Mouse (Mus musculus): ENCODE results near the gene Sh3gl1.
"Not testable (repeated sequence)": the region's sequence is repeated elsewhere in the genome, so short reads cannot be mapped to it uniquely, and the experiment has no call there.

Gene Sh3gl1

GRCm38 (mm10) chr17:56036176-56036900 is at the start of gene Sh3gl1:
Gene Sh3gl1, minus strand, starts transcription at chr17:56036635.
- DNase-seq = peak; percentile 98 to 100

GRCm38 (mm10) chr17:56080781-56081585 is 44.5 kb upstream of the Sh3gl1 start:
- peak in 1 of 2 experiments; percentile 23 for DNase-seq

- no peak for DNase-seq
Observed at GRCm38 (mm10) chr17:56079921-56080320, 43.5 kb upstream of the Sh3gl1 start.

- peak; percentile 100 for DNase-seq
Observed at GRCm38 (mm10) chr17:56078880-56079795, 42.7 kb upstream of the Sh3gl1 start, which contains the start of gene Hdgfl2. Gene Hdgfl2, plus strand, starts transcription at chr17:56079634.

DNA sequence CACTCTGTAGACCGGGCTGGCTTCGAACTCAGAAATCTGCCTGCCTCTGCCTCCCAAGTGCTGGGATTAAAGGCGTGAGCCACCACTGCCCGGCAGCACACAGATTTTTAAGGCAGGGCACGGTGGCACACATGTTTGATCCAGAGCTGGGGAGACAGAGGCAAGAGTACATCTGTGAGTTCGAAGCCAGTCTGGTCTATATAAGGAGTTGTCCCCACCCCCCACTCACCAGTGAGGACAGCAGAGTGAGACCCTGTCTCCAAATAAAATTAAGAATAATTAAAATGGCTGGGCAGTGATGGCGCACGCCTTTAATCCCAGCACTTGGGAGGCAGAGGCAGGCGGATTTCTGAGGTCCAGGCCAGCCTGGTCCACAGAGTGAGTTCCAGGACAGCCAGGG is 41.9 kb upstream of the Sh3gl1 start:
- peak; percentile 32 to 40 for DNase-seq

- DNase-seq = no peak
Observed at GRCm38 (mm10) chr17:56077523-56077922, 41.1 kb upstream of the Sh3gl1 start.

- DNase-seq = peak; percentile 98
Observed at GRCm38 (mm10) chr17:56074827-56075208, 38.4 kb upstream of the Sh3gl1 start, which contains the start of gene Ubxn6. Gene Ubxn6, minus strand, starts transcription at chr17:56075028.

GRCm38 (mm10) chr17:56074097-56074826 is 37.8 kb upstream of the Sh3gl1 start:
- peak; percentile 70 to 78 for DNase-seq

GRCm38 (mm10) chr17:56072243-56072642 is 35.8 kb upstream of the Sh3gl1 start:
- no peak for DNase-seq

DNA sequence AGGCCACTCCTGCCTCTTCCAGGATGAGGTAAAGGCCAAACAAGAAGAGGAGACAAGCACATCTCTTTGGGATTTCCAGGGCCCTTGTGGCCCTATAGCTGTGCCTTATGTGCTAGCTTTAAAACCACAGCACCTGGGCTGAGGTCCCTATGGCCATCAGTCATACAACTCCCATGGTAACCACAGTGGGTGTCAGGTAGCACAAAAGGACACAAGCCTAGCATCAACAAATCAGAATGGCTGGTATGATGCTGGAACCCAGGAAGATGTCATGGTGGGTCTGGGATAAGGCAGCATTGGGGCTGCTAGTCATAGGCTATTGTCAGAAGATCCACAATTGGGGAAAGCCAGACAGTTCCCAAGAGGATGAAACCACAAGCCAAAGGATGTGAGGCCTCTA is 34.7 kb upstream of the Sh3gl1 start:
- no peak for DNase-seq

- no peak for DNase-seq
Observed at GRCm38 (mm10) chr17:56069066-56069465, 32.6 kb upstream of the Sh3gl1 start.

DNA sequence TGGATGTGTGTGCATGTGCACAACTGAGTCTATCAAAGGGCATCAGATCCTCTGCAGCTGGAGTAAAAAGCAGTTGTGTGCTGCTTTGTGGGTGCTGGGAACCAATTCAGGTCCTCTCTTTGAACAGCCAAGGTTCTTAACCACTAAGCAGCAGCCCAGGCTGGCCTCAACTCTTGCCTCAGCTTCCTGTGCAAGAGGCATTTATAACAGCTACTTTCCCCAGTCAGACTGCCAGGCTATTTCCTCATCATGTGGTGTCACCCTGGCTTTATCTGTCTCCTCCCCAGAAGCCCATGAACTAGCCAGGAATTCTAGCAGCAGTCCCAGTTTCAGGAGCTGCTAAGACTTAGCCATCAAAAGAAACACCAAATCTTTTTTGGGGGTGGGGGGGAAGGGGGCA is 30.0 kb upstream of the Sh3gl1 start:
- DNase-seq = no peak

DNA sequence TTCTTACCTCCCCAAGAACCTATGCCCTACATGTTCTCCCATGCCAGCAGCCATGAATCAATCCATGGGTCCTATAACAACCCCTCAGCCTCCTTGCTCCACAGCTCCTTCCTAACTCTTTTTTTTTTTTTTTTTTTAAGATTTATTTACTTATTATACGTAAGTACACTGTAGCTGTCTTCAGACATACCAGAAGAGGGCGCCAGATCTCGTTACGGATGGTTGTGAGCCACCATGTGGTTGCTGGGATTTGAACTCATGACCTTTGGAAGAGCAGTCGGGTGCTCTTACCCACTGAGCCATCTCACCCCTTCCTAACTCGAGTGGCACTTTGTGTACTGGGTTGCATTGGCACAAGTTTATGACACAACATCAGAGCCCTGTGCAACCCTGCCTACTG is 29.3 kb upstream of the Sh3gl1 start:
- not testable (repeated sequence) for DNase-seq

- DNase-seq = no peak
Observed at GRCm38 (mm10) chr17:56062081-56062480, 25.6 kb upstream of the Sh3gl1 start.

DNA sequence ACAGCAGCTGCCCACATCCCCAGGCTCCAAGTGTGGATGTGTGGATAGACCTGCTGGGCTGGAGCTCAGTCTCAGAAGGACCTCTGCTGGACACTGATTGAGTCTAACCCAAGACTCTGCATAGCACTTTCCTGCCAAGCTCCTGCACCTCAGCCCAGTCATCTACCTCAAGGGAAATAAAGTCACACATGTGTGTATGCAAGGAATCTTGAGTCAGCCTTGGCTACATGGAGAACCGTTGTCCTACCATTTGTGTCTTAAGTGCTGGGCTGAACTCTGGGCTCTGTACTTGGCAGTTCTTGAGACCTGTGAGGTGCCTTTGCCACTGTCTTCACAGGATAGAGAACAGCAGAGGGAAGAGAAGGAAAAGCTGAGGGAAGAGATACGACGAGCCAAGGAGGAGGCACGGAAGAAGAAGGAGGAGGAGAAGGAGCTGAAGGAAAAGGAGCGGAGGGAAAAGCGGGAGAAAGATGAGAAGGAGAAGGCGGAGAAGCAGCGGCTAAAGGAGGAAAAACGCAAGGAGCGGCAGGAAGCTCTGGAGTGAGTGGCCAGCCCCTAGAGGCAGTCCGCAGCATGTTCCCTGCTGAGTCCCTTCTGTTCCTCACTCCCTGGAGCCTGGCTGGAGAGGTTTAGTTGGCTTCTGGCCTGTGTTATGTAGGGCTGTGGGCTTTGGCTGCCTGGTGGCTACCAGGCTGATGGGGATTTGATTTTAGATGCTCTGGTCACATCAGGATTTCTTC is 21.1 kb upstream of the Sh3gl1 start:
- DNase-seq = peak; percentile 68 to 69

GRCm38 (mm10) chr17:56055945-56056678 is 19.7 kb upstream of the Sh3gl1 start:
- DNase-seq = no peak

DNA sequence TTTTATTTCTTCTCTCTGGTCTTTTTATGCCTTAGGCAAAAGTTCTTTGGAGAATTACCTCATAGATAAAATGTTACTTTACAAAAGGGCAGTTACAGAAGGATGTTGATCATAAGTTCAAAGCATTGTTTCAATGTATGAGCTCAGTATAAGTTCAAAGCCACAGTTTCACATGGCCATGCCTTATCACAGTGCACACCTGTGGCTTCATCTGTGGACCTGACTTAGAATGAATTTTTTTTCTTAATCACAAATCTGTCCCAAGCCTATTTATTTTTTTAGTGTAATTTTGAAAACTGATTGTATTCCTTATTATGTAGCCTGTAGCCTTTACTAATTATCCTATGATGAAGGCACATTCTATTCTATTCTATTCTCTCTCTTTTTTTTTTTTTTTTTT is 18.5 kb upstream of the Sh3gl1 start:
- DNase-seq = no peak

DNA sequence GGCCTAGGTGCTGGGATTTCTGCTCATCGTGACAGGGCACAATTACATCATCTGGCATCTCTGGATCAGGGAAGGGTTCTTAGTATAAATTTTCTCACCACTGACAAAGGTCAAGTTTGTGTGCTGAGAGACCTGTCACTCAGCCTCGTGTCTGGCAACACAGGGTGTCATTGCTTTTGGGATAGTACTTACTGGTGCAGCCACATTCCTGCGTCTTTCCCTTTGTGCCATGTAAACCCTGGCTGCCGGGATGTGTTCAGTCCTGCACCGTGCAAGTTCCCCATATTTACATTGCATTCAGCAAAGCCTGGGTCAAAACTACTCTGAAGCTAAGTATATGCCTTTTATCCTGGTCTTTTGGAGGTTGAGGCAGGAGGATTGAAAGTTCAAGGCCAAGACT is 14.9 kb upstream of the Sh3gl1 start:
- DNase-seq = no peak

- peak in 1 of 2 experiments; percentile 18 for DNase-seq
Observed at GRCm38 (mm10) chr17:56040857-56041163, 4.4 kb upstream of the Sh3gl1 start.

DNA sequence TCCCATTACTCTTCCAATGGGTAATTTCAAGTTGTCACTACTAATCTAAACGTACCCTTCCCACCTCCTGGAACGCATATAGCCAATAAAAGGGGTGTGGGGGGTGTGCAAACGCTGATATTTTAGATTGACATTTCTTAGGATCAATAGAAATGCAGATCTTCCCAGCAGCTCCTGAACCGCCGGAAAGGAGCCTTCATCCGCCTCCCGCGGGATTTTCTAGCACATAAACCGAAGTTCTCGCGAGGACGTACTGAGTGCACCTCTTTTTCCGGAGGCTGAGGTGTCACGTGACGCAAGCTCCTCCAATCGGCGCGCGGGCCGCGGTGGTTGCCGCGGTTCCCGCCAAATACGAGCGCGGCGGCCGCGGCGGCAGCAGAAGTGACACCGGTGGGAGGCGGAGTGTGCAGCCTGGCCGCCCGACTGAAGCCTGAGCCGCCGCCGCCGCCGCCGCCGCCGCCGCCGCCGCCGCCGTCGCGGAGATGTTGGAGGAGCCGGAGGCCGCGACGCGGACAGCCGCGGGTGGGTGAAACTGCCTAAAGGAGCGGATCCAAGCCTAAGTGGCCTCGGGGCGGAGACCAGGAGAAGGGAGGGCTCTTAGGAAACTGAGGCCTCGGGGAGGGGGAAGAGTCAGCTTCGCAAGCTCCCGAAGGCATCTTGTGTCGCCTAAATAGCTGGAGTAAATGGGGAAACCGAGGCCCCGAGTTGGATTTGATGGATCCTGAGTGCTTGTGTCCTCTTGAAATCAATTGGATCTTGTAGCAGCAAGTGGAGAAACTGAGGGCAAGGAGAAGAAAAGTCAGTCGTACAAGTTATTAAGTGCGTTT is 3.8 kb upstream of the Sh3gl1 start, which contains the start of gene Chaf1a:
Gene Chaf1a, plus strand, starts transcription at position 410 of the 827 bp plus-strand sequence.
- DNase-seq = peak; percentile 95 to 98
